Comparison of ENCODE assay signal across 8 mouse cellular contexts in genomic region chr9:108093586-108093985, GRCm38 (mm10). TPM values are rescaled to one million over a fixed set of nuclear protein-coding genes. Genes with fewer than 3 reads are reported as not detected.
DNase-seq lines count a peak whose midpoint lies in the region; ATAC-seq and TF ChIP-seq lines count a peak whose summit lies in the region.

No protein-coding gene starts in this region.

- H3K4me3 ChIP-seq in cerebellum, adult 2 months (replicated peaks; ENCODE audit: insufficient read depth, low read depth, low read length), result peak overlapping the region; percentile 61
- peak overlapping the region; percentile 90 for H3K4me3 ChIP-seq in spleen, adult 2 months (ENCODE audit: extremely low read depth, insufficient read depth, insufficient read length)
- peak overlapping the region; percentile 66 for H3K4me3 ChIP-seq in limb, embryonic 15.5 days

- H3K27ac ChIP-seq in cerebellum, adult 2 months (ENCODE audit: insufficient read depth, low read length), result 0 out of 2 replicates have a peak overlapping the region, but pooled peaks have one; percentile 40
- H3K27ac ChIP-seq in spleen, adult 2 months (ENCODE audit: insufficient read depth, low read length), result no peak overlapping the region
- H3K27ac ChIP-seq in limb, embryonic 15.5 days, result peak overlapping the region; percentile 86

- no peaks in the 10 kb centered on the region for H3K9me3 ChIP-seq in limb, embryonic 15.5 days

- peak overlapping the region; percentile 98 for H3K4me2 ChIP-seq in limb, embryonic 15.5 days

- TF ChIP-seq CTCF in cerebellum, adult 2 months (IDR thresholded peaks at IDR 0.05; ENCODE audit: borderline replicate concordance, insufficient read depth, low read depth, low read length), result no peak
- TF ChIP-seq CTCF in spleen, adult 2 months (IDR thresholded peaks at IDR 0.05; ENCODE audit: extremely low read depth, insufficient read depth, insufficient read length, insufficient replicate concordance), result no peak

- H3K27me3 ChIP-seq in cerebellum, adult 2 months (ENCODE audit: control insufficient read depth, insufficient read depth, low read length), result no peaks in the 10 kb centered on the region
- no peaks in the 10 kb centered on the region for H3K27me3 ChIP-seq in spleen, adult 2 months (ENCODE audit: control insufficient read depth, insufficient read depth, low read length)
- H3K27me3 ChIP-seq in limb, embryonic 15.5 days, result no peaks in the 10 kb centered on the region

- no peak for TF ChIP-seq POLR2A in cerebellum, adult 2 months (IDR thresholded peaks at IDR 0.05; ENCODE audit: borderline replicate concordance, insufficient read depth, low read length)
- no peak for TF ChIP-seq POLR2A in spleen, adult 2 months (IDR thresholded peaks at IDR 0.05; ENCODE audit: low read depth, low read length)

- no peak for ATAC-seq in cerebellum, adult (ENCODE audit: insufficient number of reproducible peaks, low FRiP score, low TSS enrichment)
- ATAC-seq in limb, embryonic 15.5 days (ENCODE audit: insufficient number of reproducible peaks, low FRiP score, low TSS enrichment, low read depth), result no peak
- no peak for ATAC-seq in activated CD4-positive, CD25-positive, alpha-beta regulatory T cell, adult 4 months

- peak in 1 of 2 experiments; percentile 42 for DNase-seq in cerebellum, adult 2 months
- no peak for DNase-seq in spleen, adult 2 months (ENCODE audit: low read depth in 1 of 2, low spot score in 2 of 2)
- no peak for DNase-seq in spleen, postnatal 10 days (ENCODE audit: low spot score in 2 of 2)
- no peak for DNase-seq in ovary, postnatal 10 days (ENCODE audit: low spot score)
- DNase-seq in adrenal gland, postnatal 4 days (ENCODE audit: low spot score in 2 of 2), result no peak

- 27% methylated on average over 10 of the region's 10 CpGs for WGBS in cerebellum, adult 2 months
- 79% methylated on average over 10 of the region's 10 CpGs for WGBS in spleen, adult 2 months
- WGBS in limb, embryonic 15.5 days, result 74% methylated on average over 10 of the region's 10 CpGs

- H3K4me1 ChIP-seq in cerebellum, adult 2 months (ENCODE audit: control insufficient read depth, insufficient read depth, low read length), result peaks cover 11% of the 10 kb centered on the region
- H3K4me1 ChIP-seq in spleen, adult 2 months (ENCODE audit: control insufficient read depth, insufficient read depth, insufficient read length), result peaks cover 3% of the 10 kb centered on the region; the same call in 1 of the 2 replicates
- peaks cover 28% of the 10 kb centered on the region for H3K4me1 ChIP-seq in limb, embryonic 15.5 days

- H3K9ac ChIP-seq in limb, embryonic 15.5 days, result no peak overlapping the region

- H3K36me3 ChIP-seq in spleen, adult 2 months (ENCODE audit: control insufficient read depth, insufficient read depth, low read length), result peaks cover 39% of the 10 kb centered on the region
- peaks cover 44% of the 10 kb centered on the region for H3K36me3 ChIP-seq in limb, embryonic 15.5 days

RNA-seq across cellular contexts. Expression of gene Apeh, which starts 0.8 kb away (rescaled TPM):
- 69.6 and 83.5 TPM in 2 replicates for polyA plus RNA-seq in cerebellum, adult 2 months (2012; rRNA removed)
- 136 and 157 TPM in 2 replicates for polyA plus RNA-seq in spleen, adult 2 months (2012; rRNA removed)
- 41.8 and 45.4 TPM in 2 replicates for polyA plus RNA-seq in limb, embryonic 15.5 days (2015; fragmentation: Nextera tagmentation; extraction: Ambion mirVana)
- polyA plus RNA-seq in activated CD4-positive, CD25-positive, alpha-beta regulatory T cell, adult 4 months (2017; shearing (Covaris generic)), result 10 to 100 TPM; 39.4 to 45.0 TPM
- 100 to 1,000 TPM in 1 of 2 experiments, 10 to 100 TPM in 1; 93.0 to 110 TPM for total RNA-seq in adrenal gland, postnatal 4 days (2021)

RNA-seq across cellular contexts. Expression of gene Rnf123, which starts 10.4 kb away (rescaled TPM):
- 184 and 213 TPM in 2 replicates for polyA plus RNA-seq in cerebellum, adult 2 months (2012; rRNA removed)
- 213 and 224 TPM in 2 replicates for polyA plus RNA-seq in spleen, adult 2 months (2012; rRNA removed)
- polyA plus RNA-seq in limb, embryonic 15.5 days (2015; fragmentation: Nextera tagmentation; extraction: Ambion mirVana), result 25.5 and 30.4 TPM in 2 replicates
- polyA plus RNA-seq in activated CD4-positive, CD25-positive, alpha-beta regulatory T cell, adult 4 months (2017; shearing (Covaris generic)), result 10 to 100 TPM; 49.9 to 75.8 TPM
- 10 to 100 TPM; 73.2 to 76.8 TPM for total RNA-seq in adrenal gland, postnatal 4 days (2021)

RNA-seq across cellular contexts. Expression of gene Mst1, which starts 13.3 kb away (rescaled TPM):
- polyA plus RNA-seq in cerebellum, adult 2 months (2012; rRNA removed), result 0.13 TPM in 1 of 2 replicates, not detected in the other
- 1.5 and 1.6 TPM in 2 replicates for polyA plus RNA-seq in spleen, adult 2 months (2012; rRNA removed)
- 2.2 and 3.5 TPM in 2 replicates for polyA plus RNA-seq in limb, embryonic 15.5 days (2015; fragmentation: Nextera tagmentation; extraction: Ambion mirVana)
- under 1 TPM; 0.40 to 0.48 TPM for polyA plus RNA-seq in activated CD4-positive, CD25-positive, alpha-beta regulatory T cell, adult 4 months (2017; shearing (Covaris generic))
- 10 to 100 TPM in 1 of 2 experiments, under 1 TPM in 1; 0.67 to 10.3 TPM for total RNA-seq in adrenal gland, postnatal 4 days (2021)

RNA-seq across cellular contexts. Expression of gene Amigo3, which starts 40.6 kb away (rescaled TPM):
- 2.7 TPM in 2 replicates for polyA plus RNA-seq in cerebellum, adult 2 months (2012; rRNA removed)
- polyA plus RNA-seq in spleen, adult 2 months (2012; rRNA removed), result 2.2 and 2.8 TPM in 2 replicates
- polyA plus RNA-seq in limb, embryonic 15.5 days (2015; fragmentation: Nextera tagmentation; extraction: Ambion mirVana), result 4.4 and 4.7 TPM in 2 replicates
- 1 to 10 TPM; 1.3 to 3.3 TPM for polyA plus RNA-seq in activated CD4-positive, CD25-positive, alpha-beta regulatory T cell, adult 4 months (2017; shearing (Covaris generic))
- 1 to 10 TPM; 3.0 to 3.7 TPM for total RNA-seq in adrenal gland, postnatal 4 days (2021)

RNA-seq across cellular contexts. Expression of gene Gmppb, which starts 44.5 kb away (rescaled TPM):
- 16.5 and 28.7 TPM in 2 replicates for polyA plus RNA-seq in cerebellum, adult 2 months (2012; rRNA removed)
- polyA plus RNA-seq in spleen, adult 2 months (2012; rRNA removed), result 11.6 and 13.5 TPM in 2 replicates
- polyA plus RNA-seq in limb, embryonic 15.5 days (2015; fragmentation: Nextera tagmentation; extraction: Ambion mirVana), result 46.7 and 52.4 TPM in 2 replicates
- polyA plus RNA-seq in activated CD4-positive, CD25-positive, alpha-beta regulatory T cell, adult 4 months (2017; shearing (Covaris generic)), result 10 to 100 TPM; 12.9 to 22.2 TPM
- 10 to 100 TPM; 16.2 to 18.4 TPM for total RNA-seq in adrenal gland, postnatal 4 days (2021)
